Mouse (Mus musculus): ENCODE results near the gene Atp6v1b1.
A peak's percentile ranks its signal among the peaks of the same experiment; 100 is the strongest.
"Not testable (repeated sequence)": the region's sequence is repeated elsewhere in the genome, so short reads cannot be mapped to it uniquely, and the experiment has no call there.

Atp6v1b1 gene

DNA sequence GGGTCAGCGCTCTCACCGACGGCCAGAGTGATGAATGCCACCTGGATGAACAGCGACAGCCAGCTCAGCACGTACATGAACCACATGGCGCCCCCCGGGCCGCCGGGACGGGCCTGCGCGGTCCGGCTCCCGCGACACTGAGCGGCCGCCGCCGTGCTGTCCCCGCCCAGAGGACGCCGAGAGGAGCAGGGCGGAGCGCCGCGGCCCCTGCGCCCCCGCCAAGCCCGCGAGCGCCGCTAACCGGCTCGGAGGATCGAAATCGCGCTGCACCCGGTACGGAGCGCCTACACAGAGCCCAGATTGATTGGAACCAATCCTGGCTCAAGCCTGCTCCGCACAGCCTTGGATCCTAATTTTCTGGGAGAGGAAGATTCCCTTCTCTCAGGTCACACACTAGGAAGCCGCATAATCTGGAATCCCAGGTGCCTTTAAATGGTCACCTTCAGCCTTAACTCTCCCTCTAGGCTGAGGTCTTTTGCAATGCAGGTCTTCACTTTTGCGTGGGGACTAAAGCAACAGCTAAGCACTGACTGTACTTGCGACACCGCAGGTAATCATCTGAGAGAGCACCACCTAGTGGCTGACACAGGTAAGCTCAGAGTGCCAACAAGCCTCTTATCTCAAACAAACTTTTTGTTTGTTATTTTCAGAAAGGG, 33.0 kb downstream of the Atp6v1b1 start, which contains the start of gene Tex261:
Gene Tex261, minus strand, starts transcription at position 176 of the 656 bp plus-strand sequence.
- DNase-seq = peak; percentile 93

DNA sequence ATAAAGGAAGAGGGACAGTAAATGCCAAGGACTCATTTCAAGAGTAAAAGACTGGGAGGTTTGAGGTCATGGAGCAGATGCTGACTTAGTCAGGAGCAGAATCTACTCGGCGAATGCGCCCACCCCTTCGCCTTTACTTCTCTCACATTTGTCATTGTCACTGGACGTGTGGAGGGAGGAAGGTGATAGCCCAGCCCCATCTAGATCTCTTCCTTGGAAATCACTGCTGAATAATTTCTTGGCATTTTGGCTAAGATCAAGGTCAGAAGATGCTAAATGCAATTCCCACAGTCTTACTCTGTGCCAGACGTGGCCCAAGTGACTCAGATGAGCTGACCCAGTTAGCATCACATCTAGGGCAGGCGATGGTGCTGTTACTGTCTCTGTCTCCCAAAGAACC, 35.5 kb downstream of the Atp6v1b1 start:
- no peak for DNase-seq

DNA sequence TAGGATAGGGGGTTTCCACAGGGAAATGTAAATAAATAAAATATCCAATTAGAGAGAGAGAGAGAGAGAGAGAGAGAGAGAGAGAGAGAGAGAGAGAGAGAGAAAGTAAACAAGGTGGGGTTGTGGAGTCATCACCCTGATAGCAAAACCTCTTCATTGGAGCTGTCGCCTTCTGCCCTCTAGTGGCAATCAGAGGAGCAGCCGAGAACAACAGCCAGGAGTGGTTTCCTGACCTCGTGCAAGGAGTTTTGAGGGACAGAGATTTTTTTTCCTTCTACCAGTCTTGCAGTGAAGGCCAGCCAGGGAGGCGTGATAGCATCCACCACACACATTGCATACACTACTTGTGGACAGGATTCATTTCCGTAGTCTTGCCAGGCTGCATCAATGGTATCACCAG, 36.2 kb downstream of the Atp6v1b1 start:
- peak; percentile 71 for DNase-seq

DNA sequence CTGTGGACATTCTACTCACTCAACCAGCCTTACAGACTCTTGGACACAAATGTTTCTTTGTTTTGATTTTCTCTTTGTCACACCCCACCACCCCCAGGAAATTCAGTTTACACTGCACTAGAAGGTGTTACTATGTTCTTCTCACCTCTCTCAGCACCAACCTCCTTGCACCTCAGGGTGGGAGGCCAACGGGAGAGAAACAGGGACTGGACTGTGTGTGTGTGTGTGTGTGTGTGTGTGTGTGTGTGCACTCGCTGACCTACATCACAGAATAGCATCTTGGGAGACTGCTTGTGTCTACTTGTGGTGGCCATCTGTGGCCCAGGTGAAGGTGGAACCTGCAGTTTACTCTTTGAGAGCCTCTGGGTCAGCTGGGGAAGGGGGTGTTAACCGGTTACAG, 43.6 kb downstream of the Atp6v1b1 start:
- DNase-seq = no peak

DNA sequence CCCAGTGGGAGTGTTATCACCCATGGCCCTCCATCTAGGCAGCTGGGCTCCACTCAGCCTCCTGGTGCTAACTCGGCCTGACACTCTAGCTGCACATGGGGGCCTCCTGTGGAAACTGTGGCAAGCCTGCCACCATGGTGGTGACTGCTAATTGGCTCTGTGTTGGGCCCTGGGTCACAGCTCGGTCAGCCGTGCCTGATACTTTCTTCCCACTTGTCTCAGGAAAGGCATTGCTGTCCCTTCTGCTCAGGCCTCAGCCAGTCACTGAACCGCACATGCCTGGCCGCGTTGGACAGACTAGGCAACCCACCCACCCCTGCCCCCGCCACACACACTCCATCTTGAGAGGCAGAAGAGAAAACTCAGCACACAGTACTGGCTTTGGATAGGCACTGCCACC, 45.8 kb downstream of the Atp6v1b1 start:
- DNase-seq = no peak

DNA sequence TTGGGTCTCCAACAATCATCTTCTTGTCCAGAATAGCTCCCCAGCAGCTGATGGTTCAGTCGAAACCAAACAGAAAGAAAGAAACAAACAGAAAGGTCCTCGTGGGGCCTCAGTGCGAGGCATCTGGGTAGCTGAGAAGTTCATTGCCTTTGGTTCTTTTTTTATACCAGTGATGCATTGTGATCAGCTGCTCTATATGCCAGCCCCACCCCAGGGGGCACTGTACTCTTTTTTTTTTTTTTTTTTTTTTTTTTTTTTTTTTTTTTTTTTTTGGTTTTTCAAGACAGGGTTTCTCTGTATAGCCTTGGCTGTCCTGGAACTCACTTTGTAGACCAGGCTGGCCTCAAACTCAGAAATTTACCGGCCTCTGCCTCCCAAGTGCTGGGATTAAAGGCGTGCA, 47.7 kb downstream of the Atp6v1b1 start:
- not testable (repeated sequence) for DNase-seq

DNA sequence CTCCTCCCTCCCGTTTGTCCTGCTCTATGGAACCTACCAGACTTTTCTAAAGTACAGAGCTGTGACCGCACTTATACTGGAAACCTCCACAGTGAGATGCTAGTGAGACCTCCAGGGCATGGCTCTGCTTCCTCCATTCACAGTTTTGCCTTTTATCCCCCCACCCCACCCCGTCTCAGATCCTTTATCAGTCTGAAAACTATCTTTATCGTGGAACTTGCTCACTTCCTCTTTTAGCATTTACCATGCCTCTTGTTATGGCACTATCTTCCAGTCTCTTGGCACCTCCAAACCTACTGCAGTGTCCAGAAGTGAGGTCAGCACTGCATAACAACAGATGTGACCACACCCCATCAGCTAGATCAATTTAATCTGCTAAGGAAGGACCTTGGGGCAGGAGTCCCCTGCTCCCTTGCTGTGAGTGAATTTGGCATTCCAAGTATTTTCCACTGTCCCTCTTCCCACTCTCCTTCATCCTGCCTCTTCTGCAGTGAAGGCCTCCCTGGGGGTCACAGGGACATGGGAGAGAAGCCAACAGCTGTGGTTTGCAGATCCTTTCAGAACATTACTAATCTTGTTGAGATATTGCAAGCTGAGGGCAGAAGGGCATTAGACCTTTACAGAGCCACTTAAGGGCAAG, 48.6 kb downstream of the Atp6v1b1 start:
- DNase-seq = no peak

DNA sequence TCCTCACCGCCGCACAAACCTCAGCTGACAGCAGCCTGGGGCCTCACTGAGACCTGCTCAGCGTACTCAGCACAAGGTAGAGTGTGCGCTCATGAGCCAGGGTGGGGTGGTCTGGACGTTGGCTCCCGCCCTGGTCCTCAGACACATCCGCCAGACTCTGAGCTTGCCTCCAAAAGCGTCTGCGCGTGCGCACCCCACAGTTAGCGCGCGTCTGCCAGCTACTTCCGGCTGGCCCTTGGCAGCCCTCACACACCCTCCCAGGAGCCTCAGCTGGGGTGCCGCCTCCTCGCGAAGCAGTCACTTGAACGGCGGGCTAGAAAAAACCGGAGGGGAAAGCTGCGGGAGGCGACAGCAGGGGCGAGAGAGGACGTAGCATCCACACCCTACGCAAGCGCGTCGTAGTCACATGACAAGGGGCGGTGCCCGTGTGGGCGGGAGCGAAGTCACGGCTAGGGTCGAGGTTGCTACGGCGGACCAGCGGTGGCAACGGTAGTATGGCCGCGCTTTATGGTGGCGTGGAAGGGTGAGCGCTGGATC, 52.0 kb downstream of the Atp6v1b1 start, which contains the start of gene Nagk:
Gene Nagk, plus strand, starts transcription at position 223 of the 537 bp plus-strand sequence.
- peak; percentile 96 for DNase-seq

DNA sequence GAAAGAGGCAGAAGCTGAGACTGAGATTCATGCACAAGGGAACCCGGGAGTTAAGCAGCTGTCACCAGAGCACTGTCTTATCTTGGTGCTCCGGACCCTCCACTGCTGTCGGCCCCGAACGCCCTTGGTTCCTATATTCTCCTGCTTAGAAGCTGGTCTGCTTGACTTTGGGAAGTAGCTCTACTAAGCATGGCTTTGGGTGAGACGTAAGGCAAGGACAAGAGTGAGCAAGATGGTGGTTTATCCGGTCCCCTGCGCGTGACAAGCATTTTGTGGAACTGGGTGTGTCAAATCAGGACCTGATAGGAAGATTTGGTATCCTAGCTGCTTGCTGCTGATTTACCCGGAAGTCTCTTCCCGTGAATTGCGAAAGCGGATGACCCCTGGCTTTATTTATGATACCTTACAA, 52.7 kb downstream of the Atp6v1b1 start:
- DNase-seq = peak; percentile 50

DNA sequence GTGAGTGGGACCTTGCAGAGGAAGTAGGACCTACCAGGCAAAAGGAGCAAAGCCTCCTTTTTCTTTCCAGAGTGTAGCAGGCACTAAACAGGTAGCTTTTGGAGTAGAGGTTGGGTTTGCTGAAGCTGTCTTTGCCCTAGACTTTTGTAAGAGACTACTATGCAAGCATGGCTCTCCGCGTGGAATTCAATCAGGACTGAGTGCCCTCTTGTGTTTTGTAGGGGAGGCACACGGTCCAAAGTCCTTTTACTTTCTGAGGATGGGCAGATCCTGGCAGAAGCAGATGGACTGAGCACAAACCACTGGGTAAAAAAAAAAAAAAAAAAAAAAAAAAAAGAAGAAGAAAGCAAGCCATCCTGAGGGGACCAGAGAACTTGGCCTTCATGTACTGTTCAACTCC, 53.9 kb downstream of the Atp6v1b1 start:
- DNase-seq = peak; percentile 45

DNA sequence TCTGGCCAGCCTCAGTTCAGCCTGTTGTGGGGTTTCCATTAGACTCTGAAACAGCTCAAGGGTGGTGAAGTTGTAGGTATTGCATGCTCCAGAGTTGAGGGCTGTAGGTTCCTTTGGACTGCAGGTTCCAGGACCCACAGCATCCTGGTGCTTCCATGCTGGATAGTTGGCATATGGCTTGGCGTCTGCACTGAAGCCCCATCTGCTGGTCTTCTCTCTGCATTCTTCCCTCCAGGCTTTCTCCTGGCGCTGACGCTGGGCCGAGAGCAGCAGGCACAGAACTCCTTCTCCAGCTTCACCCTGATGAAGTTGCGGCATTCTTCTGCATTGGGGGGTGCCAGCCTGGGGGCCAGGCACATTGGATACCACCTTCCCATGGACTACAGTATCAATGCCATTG, 59.2 kb downstream of the Atp6v1b1 start:
- DNase-seq = no peak

DNA sequence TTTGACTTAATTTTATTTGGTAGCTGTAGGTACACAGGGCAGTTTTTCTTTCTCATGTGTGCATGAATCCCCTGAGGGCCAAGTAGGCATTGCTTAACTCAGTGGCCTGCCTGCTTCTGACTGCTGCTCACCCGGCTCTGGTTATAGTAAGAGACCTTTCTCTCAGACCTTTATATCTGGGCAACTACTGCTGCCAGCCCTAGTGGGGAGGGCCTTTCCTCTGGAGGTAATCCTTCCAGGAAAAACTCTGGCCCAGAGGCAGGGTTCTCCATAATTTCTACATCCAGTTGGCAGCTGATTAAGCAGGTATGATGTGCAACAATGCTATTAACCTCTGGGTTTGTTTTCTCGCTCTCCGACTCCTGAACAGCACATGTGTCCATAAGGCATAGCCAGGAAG, 60.1 kb downstream of the Atp6v1b1 start:
- no peak for DNase-seq

All from kidney, postnatal 14 days (tissue).